Mouse (Mus musculus) gastrocnemius, adult 2 months (tissue): ENCODE measurements around the gene Tdp1. TPM values are rescaled to one million over a fixed set of nuclear protein-coding genes. Genes with fewer than 3 reads are reported as not detected.

Experiments used
- DNase-seq: peaks from one replicate; pipeline ENCODE4 v3.0.0; 2022
- H3K27ac ChIP-seq: fragments of 200-600 bp; 2 replicates; pipeline ENCODE4 v1.8.1; 2022; ENCODE audit warnings: mild to moderate bottlenecking
- H3K4me3 ChIP-seq: fragments of 200-600 bp; 2 replicates; pipeline ENCODE4 v1.8.1; 2022; ENCODE audit warnings: mild to moderate bottlenecking, moderate library complexity
- CTCF ChIP-seq: fragments of 200-600 bp; IDR thresholded peaks from 2 replicates; pipeline ENCODE4 v1.8.1; 2022; ENCODE audit warnings: antibody characterized with exemption, mild to moderate bottlenecking, moderate library complexity
- intact Hi-C: fragments of 180-260 bp; cut with DNase I; formaldehyde crosslinking; loops from one replicate; pipeline ENCODE4 v1.15.1; 2025
- total RNA-seq, 2 experiments: library from RNA; stranded (reverse); gene quantifications; 2 replicates each; pipeline ENCODE4 v1.2.3; 2021

Gene Tdp1
- total RNA-seq, 2 experiments from 2014 or later = 3.6 to 6.6 TPM

DNA sequence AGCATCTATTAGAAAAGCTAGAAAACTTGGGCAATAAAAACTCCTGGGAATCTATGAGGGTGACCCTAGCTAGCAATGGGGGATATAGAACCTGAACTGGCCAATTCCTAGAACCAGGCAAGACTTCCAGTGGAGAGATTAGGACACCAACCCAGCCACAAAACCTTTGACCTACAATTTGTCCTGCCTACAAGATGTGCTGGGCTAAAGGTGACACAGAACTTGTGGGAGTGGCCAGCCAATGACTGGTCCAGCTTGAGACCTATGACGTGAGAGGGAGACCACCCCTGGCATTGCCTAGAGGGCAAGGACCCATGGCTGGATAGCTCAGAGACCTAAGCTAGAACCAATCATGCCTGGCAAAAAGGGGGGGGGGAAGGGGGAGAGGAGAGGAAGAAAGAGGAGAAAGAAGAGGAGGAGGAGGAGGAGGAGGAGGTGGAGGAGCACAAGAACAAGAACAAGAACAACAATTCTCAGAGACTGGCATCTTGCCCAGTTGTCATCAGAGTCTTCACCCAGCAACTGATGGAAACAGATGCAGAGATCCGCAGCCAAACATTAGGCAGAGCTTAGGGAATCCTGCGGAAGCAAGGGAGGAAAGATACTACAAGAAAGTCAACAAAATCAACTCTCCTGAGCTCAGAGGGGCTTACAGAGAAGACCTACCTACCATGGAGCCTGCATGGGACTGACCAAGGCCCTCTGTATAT is 24.8 kb upstream of the Tdp1 start:
- DNase-seq = no peak
- H3K4me3 ChIP-seq = no peak overlapping the region
- TF ChIP-seq CTCF = no peak
- H3K27ac ChIP-seq = no peak overlapping the region
- intact Hi-C loops = no loop called here

DNA sequence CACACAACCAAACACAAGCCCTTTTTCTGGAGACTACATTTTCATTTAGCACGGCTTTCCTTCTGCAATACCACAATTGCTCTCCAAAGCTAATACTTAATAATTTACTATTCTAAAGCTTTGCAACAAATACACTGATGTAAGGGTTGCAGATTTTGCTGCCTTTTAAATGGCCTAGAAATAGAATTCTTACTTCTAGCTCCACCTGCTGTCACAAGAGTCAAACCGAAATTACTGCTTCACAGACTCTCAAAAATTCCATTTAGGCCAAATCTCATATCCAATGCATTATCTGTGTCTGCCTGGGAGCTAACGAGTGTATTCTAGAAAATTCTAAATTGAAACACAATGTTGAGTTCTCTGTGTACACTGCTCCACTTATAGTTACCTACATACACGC is 23.3 kb upstream of the Tdp1 start:
- intact Hi-C loops = no loop called here
- TF ChIP-seq CTCF = peak; percentile 60
- no peak for DNase-seq
- Histone ChIP-seq H3K4me3 (no peak overlapping the region), H3K27ac (no peak overlapping the region)

DNA sequence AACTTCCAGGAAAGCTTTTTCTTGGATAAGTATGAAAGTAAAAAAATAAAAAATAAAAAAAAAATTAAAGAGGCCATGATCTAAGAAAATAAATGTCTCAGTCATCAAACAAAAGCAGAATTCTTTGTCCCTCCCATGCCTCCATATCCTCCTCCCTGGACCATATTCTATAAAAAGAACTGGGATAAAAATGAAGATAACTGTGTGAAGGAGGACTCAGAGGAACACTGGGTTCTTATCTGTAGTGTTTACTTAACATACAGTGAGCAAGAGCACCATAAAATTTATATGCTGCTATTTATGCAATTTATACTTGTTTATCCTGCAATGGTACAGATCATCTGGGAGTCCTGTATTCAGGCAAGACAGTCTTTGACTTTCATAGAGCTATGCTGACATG is 19.7 kb upstream of the Tdp1 start:
- no peak for DNase-seq
- Histone ChIP-seq H3K27ac (no peak overlapping the region), H3K4me3 (no peak overlapping the region)
- intact Hi-C loops = no loop called here
- no peak for TF ChIP-seq CTCF

DNA sequence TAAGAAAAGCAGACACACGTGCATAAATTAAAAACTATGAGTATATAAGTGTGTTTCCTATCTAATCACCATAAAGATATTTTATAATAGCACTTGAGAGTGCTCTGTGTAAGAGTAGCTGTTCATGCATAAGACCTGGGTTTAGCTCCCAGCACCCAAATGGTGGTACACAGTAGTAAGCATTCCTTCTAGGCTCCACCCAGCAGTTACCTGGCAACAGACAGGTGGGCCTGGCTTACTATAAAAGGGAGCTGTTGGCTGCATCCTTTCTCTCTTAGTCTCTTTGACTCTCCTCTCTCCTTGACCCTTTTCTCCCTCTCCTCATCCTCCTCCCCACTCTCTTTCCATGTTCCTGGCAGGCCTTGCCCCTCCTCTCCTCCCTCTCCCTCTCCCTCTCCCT is 15.5 kb upstream of the Tdp1 start:
- no peak overlapping the region for H3K27ac ChIP-seq
- no peak overlapping the region for H3K4me3 ChIP-seq
- intact Hi-C loops = no loop called here
- no peak for DNase-seq
- no peak for TF ChIP-seq CTCF

DNA sequence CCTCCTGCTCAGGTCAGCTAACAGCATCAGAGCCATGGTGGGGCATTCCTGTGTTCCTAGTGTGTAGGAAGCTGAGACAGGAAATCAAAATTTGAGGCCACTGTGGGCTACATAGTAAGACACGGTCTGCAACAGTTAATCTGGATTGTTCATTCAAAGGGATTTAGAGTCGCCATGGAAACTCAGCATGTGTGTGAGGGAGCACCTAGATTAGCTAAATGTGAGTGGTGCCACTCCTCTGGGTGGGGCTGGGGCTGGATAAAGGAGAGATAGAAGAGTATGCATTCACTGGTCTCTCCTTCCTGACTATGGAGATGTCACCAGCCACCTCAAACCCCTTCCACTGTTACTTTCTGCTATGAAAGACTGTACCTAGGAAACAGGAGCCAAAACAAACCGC is 10.9 kb upstream of the Tdp1 start:
- intact Hi-C loops = no loop called here
- no peak overlapping the region for H3K27ac ChIP-seq
- no peak for DNase-seq
- no peak for TF ChIP-seq CTCF
- no peak overlapping the region for H3K4me3 ChIP-seq

DNA sequence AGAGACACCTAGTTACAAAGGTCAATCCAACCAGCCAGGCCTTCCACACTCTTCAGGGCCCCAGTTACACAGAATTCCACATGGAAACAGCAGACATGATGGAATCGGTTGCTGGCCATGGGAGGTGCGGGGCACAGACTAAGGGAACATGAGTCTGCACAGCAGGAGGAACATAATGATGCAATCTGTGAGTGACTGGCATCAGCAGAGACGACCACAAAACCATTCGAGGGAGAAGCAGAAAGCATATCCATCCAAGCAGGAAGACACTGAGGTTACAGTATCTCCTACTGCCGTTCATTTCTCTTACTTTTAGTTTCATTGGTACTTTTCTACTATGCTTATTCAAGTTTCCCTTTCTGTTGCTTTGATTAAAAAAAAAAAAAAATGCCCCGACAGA is 9.7 kb upstream of the Tdp1 start:
- DNase-seq = no peak
- no peak for TF ChIP-seq CTCF
- intact Hi-C loops = no loop called here
- Histone ChIP-seq H3K27ac (no peak overlapping the region), H3K4me3 (no peak overlapping the region)

DNA sequence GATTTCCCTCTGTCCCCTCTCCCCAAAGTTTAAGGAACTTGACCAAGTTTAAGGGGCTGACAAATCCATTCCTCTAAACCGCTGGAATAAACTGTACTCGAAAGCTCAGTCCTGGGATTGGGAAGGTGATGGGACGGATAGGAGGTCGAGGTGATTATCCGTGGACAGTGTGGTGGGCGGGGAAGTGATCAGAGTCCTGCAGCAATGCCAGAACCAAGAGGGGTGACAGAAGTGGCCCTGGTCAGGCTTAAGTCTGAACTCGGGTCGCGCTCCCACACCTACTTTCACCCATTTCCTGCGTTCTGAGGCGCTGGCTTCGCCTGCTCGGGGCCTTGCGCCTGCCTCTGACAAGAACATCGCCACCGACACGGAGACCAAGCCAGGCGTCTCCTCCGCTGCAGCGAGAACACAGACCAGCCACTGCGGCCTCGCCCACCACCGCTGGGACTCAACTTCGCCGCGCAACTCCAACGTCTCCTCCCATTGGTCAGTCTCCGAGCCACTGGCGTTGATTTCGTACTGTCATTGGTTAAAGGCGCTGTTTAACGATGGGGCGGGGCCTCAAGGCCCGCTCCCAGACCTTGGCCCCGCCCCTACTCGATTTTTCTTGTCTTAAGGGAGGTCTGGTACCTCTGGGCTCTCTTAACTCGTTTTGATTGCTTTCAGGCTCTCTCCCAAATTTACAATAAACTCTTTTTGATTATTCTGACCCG is 1.2 kb upstream of the Tdp1 start:
- peak overlapping the region; percentile 96 for H3K4me3 ChIP-seq
- peak; percentile 91 for DNase-seq
- peak overlapping the region; percentile 93 for H3K27ac ChIP-seq
- TF ChIP-seq CTCF = no peak
- intact Hi-C loops = no loop called here

DNA sequence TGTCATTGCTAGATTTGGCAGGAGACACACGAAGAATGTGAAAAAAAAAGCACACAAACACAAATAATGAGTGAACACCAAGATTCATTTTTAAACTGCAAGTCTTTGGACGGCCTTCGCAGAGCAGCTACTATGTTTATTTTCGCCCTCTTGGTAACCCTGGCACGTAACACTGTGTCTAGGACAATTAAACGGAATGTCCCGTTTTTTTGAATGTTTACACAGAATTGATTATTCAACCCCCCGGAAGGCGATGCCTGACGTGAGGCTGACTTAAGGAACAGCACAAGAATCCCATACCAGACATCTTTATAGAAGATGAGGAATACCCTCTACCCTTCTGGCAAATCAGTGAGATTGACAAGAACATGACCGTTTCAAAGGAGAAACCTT is 608 bp upstream of the Tdp1 start:
- no peak for TF ChIP-seq CTCF
- intact Hi-C loops = no loop called here

DNA sequence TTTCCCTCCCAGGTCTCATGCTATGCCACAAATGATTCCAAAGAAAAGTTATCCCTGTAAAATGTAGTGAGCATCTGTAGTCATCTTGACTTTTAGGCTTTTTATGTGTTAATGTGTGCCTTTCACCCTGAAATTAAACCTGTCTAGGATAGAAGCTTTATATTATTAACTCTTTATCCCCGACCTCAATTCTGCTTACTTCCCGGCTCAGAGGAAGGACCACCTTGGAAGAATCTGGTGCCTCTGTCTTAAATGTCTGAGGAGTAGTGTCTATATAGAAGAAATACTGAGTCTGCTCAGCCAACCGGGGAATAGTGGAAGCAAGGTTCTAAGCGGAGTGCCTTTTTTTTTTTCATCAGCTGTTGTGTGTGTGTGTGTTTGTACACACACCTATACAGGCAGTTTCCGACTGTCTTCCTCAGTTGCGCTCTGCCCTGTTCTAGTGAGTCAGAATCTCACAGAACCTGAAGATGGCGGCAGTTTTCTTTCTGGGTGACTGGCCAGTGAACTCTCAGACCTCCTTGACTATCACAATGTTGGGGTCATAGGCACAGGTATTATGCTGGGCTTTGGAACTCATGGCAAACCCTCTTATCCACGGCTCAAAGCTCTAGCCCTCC is 1.1 kb downstream of the Tdp1 start:
- intact Hi-C loops = no loop called here
- no peak for DNase-seq
- peak overlapping the region; percentile 96 for H3K4me3 ChIP-seq
- TF ChIP-seq CTCF = no peak
- H3K27ac ChIP-seq = peak overlapping the region; percentile 93

More for the DNA sequence above, 608 bp upstream of the Tdp1 start:
- peak overlapping the region; percentile 93 for H3K27ac ChIP-seq
- no peak for DNase-seq
- H3K4me3 ChIP-seq = peak overlapping the region; percentile 96

DNA sequence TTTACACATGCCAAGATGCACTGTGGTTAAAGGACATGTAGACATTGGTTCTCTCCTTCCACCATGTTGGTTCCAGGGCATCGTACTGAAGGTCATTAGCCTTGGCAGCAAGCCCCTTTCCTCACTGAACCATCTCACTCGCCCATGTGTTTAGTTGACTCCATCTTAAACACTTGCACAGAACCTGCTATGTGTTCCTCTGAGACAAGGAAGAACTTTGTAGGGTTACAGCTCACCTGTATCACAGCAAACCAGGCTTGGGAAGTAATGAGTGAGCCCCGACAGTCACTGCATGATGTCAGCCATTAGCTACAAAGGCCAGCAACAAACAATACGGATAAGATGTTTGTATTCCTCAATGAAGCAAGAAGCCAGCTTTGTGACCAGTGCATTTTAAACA is 13.5 kb downstream of the Tdp1 start:
- H3K4me3 ChIP-seq = no peak overlapping the region
- no peak overlapping the region for H3K27ac ChIP-seq
- TF ChIP-seq CTCF = no peak
- DNase-seq = no peak
- intact Hi-C loops = no loop called here

DNA sequence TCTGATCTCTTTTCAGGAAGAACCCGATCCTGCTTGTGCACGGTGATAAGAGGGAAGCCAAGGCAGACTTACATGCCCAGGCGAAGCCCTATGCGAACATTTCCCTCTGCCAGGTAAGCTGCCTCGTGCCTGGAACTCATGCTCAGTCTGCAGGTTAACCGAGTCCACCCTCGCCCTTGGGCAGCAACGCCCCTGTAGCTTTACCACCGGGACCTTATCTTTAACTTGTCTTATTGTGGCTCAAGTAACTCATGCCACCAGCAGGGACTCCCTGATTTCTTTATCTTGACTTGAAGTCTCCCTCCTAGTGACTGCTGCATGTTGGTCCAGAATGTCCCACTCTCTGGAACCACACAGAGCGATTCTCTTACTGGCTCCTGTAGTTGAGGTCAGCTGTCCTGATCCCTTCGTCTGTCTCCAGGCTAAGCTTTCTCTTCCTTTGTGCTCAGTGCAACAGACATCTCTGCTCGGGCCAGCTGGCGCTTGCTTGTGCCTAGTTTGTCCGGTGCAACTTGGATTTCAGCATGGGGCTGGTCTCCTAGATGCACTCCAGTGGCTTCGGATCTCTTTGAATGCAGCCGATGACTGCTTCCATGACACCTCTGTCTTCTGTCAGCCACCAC is 14.0 kb downstream of the Tdp1 start:
- intact Hi-C loops = no loop called here
- no peak overlapping the region for H3K27ac ChIP-seq
- DNase-seq = no peak
- H3K4me3 ChIP-seq = no peak overlapping the region
- TF ChIP-seq CTCF = no peak

DNA sequence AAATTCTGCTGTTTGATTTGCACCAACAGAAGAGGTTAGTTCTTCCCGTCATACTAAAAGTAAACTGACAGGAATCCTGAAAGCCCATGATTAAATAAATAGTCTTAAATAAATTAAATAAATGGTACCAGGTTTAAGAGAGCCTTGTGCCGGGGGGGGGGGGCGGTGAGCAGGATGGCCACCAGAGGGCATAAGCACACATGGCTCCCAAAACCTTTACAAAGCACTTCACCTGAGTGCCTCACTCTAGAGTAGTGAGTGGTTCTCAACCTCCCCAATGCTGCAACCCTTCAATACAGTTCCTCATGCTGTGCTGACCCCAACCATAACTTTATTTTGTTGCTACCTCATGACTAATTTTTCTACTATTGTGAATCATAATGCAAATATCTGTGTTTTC is 15.7 kb downstream of the Tdp1 start:
- no peak overlapping the region for H3K4me3 ChIP-seq
- no peak for DNase-seq
- intact Hi-C loops = loop anchor here (1.0 to 5.0 kb wide), 2 partner anchors 62 to 206 kb away; partner anchors contain the start of gene Kcnk13
- TF ChIP-seq CTCF = peak; percentile 49
- no peak overlapping the region for H3K27ac ChIP-seq
